Mouse (Mus musculus) myocyte (in vitro differentiated cells): ENCODE data around the gene Cdc5l. TPM values are rescaled to one million over a fixed set of nuclear protein-coding genes. Genes with fewer than 3 reads are reported as not detected.

Experiments
- H3K27me3 ChIP-seq: one replicate; pipeline ENCODE4 v1.6.1; 2011; ENCODE audit not compliant: control insufficient read depth, insufficient read depth, insufficient read length
- H3K36me3 ChIP-seq: one replicate; pipeline ENCODE4 v1.6.1; 2011; ENCODE audit not compliant: control insufficient read depth, insufficient read depth
- H3K4me2 ChIP-seq: one replicate; pipeline ENCODE4 v1.6.1; 2011; ENCODE audit warnings: low read depth, control low read depth
- H3K4me3 ChIP-seq: one replicate; pipeline ENCODE4 v1.5.1; 2011; ENCODE audit warnings: mild to moderate bottlenecking, control low read depth, moderate library complexity
- H3K79me2 ChIP-seq: one replicate; pipeline ENCODE4 v1.6.1; 2011; ENCODE audit not compliant: control insufficient read depth, insufficient read depth
- H3ac ChIP-seq: one replicate; pipeline ENCODE4 v1.6.1; 2011; ENCODE audit not compliant: control insufficient read depth, insufficient read length
- CEBPB ChIP-seq: IDR thresholded peaks from 2 replicates; pipeline ENCODE4 v1.6.1; 2011; ENCODE audit warnings: mild to moderate bottlenecking, moderate library complexity; ENCODE audit not compliant: poor library complexity, insufficient read depth, severe bottlenecking
- E2F4 ChIP-seq: IDR thresholded peaks from one replicate; pipeline ENCODE4 v1.6.1; 2011; ENCODE audit warnings: mild to moderate bottlenecking, control low read depth, moderate library complexity; ENCODE audit not compliant: insufficient read depth
- MAX ChIP-seq: IDR thresholded peaks from one replicate; pipeline ENCODE4 v1.6.1; 2011; ENCODE audit warnings: low read depth, mild to moderate bottlenecking, control low read depth
- MYOD1 ChIP-seq, 3 experiments: IDR thresholded peaks; one replicate each; pipeline ENCODE4 v1.6.1; 2011; ENCODE audit warnings: control low read depth in 2 of 3, low read depth in 2 of 3, mild to moderate bottlenecking in 2 of 3, moderate library complexity in 1 of 3; ENCODE audit not compliant: insufficient read length in 2 of 3, control insufficient read depth in 1 of 3
- MYOG ChIP-seq, 3 experiments: IDR thresholded peaks; one replicate each; pipeline ENCODE4 v1.6.1; 2011; ENCODE audit warnings: control low read depth in 2 of 3, low read depth in 2 of 3, mild to moderate bottlenecking in 2 of 3; ENCODE audit not compliant: insufficient read length in 2 of 3, control insufficient read depth in 1 of 3, insufficient read depth in 1 of 3
- POLR2A ChIP-seq: IDR thresholded peaks from one replicate; pipeline ENCODE4 v1.6.1; 2011; ENCODE audit warnings: low read depth, mild to moderate bottlenecking, control low read depth, moderate library complexity; ENCODE audit not compliant: insufficient read length
- POLR2AphosphoS2 ChIP-seq: IDR thresholded peaks from one replicate; pipeline ENCODE4 v1.6.1; 2011; ENCODE audit warnings: low read depth, control low read depth; ENCODE audit not compliant: insufficient read length
- REST ChIP-seq: IDR thresholded peaks from one replicate; pipeline ENCODE4 v1.6.1; 2011; ENCODE audit warnings: mild to moderate bottlenecking, control low read depth, moderate library complexity; ENCODE audit not compliant: insufficient read depth, insufficient read length
- SRF ChIP-seq: IDR thresholded peaks from one replicate; pipeline ENCODE4 v1.6.1; 2011; ENCODE audit warnings: low read depth; ENCODE audit not compliant: control insufficient read depth, insufficient read length
- TCF12 ChIP-seq: IDR thresholded peaks from one replicate; pipeline ENCODE4 v1.6.1; 2011; ENCODE audit warnings: mild to moderate bottlenecking, control low read depth; ENCODE audit not compliant: poor library complexity, insufficient read depth, severe bottlenecking
- TCF3 ChIP-seq: IDR thresholded peaks from one replicate; pipeline ENCODE4 v1.6.1; 2011; ENCODE audit warnings: low read depth, control low read depth; ENCODE audit not compliant: insufficient read length
- USF1 ChIP-seq: IDR thresholded peaks from one replicate; pipeline ENCODE4 v1.6.1; 2011; ENCODE audit warnings: low read depth, mild to moderate bottlenecking, control low read depth, moderate library complexity
- polyA plus RNA-seq: library from polyadenylated mRNA; unstranded; fragments of >200 nt; fragmentation: generic; extraction: Trizol; gene quantifications from one replicate; pipeline ENCODE4 v1.2.1, GENCODE M21; 2012; ENCODE audit warnings: missing spikeins

Cdc5l gene
- polyA plus RNA-seq, 1 experiment, result 26.8 TPM

DNA sequence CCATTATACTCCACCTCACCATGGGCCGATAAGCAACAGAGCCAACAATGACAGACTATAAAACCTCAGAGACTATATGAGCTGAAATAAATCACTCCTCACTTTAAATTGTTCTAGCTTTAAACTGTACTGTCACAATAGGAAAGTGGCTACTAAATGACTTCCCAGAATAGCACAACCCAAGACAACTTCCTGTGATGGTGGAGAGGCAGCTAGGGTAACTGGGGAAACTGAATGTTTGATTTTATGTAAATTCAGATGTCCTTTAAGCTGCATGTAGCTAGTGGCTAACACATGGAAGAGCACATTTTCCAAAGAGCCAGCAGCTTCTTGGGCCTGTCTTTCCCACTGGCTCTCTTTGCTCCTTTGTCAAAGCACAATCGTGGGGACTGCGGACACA, 50.2 kb downstream of the Cdc5l start:
- Histone ChIP-seq H3ac (no peak overlapping the region), H3K4me3 (no peak overlapping the region), H3K4me2 (no peak overlapping the region), H3K36me3 (no peaks in the 10 kb centered on the region), H3K79me2 (no peaks in the 10 kb centered on the region), H3K27me3 (no peaks in the 10 kb centered on the region)
- TF ChIP-seq MYOD1 (IDR thresholded peaks at IDR 0.05; ENCODE audit: control insufficient read depth in 1 of 3, insufficient read length in 2 of 3, low read depth in 2 of 3) (no peak), SRF (no peak), REST (no peak), TCF12 (no peak), MYOG (IDR thresholded peaks at IDR 0.05; ENCODE audit: control insufficient read depth in 1 of 3, insufficient read depth in 1 of 3, insufficient read length in 2 of 3, low read depth in 2 of 3) (no peak), E2F4 (no peak), MAX (no peak), TCF3 (no peak), USF1 (no peak), POLR2A (no peak), CEBPB (no peak), POLR2AphosphoS2 (no peak)

DNA sequence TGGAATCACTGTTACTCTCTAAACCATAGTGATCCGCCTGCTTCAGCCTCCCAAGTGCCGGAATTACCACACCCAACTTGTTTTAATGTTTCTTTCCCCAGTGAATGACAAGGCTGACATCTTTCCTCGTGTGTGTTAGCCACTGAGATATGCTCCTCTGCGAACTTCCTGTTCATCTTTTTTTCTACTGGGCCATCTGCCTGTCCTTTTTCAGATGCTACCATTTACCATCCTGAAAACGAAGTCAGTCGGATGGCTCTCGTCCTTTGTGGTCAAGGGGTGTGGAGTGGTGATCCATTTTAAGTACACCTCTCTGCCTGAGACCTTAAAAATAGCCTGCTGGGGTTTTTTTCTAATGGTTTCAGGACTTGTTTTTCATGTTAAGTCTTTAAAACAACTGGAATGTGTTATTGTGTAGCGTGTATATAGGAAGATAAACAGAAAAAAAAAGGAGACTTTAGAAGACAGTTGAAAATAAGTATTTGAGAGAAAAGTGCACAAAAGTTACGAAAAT, 54.2 kb downstream of the Cdc5l start:
- no peak overlapping the region for H3K4me2 ChIP-seq
- no peak for TF ChIP-seq TCF12
- no peak for TF ChIP-seq CEBPB
- TF ChIP-seq POLR2AphosphoS2, result no peak
- no peak for TF ChIP-seq POLR2A
- no peak for TF ChIP-seq REST
- TF ChIP-seq E2F4, result no peak
- TF ChIP-seq USF1, result no peak
- TF ChIP-seq MAX, result no peak
- no peak for TF ChIP-seq MYOD1 (IDR thresholded peaks at IDR 0.05; ENCODE audit: control insufficient read depth in 1 of 3, insufficient read length in 2 of 3, low read depth in 2 of 3)
- TF ChIP-seq SRF, result no peak
- TF ChIP-seq MYOG (IDR thresholded peaks at IDR 0.05; ENCODE audit: control insufficient read depth in 1 of 3, insufficient read depth in 1 of 3, insufficient read length in 2 of 3, low read depth in 2 of 3), result no peak
- no peak for TF ChIP-seq TCF3
- no peaks in the 10 kb centered on the region for H3K36me3 ChIP-seq
- no peaks in the 10 kb centered on the region for H3K27me3 ChIP-seq
- no peak overlapping the region for H3K4me3 ChIP-seq
- no peaks in the 10 kb centered on the region for H3K79me2 ChIP-seq
- no peak overlapping the region for H3ac ChIP-seq

- Histone ChIP-seq H3ac (no peak overlapping the region), H3K36me3 (no peaks in the 10 kb centered on the region), H3K79me2 (no peaks in the 10 kb centered on the region), H3K4me2 (no peak overlapping the region), H3K27me3 (no peaks in the 10 kb centered on the region), H3K4me3 (no peak overlapping the region)
- no peak for TF ChIP-seq E2F4
- TF ChIP-seq REST, result no peak
- no peak for TF ChIP-seq MYOG (IDR thresholded peaks at IDR 0.05; ENCODE audit: control insufficient read depth in 1 of 3, insufficient read depth in 1 of 3, insufficient read length in 2 of 3, low read depth in 2 of 3)
Observed at GRCm38 (mm10) chr17:45377323-45377722, 56.2 kb downstream of the Cdc5l start.

DNA sequence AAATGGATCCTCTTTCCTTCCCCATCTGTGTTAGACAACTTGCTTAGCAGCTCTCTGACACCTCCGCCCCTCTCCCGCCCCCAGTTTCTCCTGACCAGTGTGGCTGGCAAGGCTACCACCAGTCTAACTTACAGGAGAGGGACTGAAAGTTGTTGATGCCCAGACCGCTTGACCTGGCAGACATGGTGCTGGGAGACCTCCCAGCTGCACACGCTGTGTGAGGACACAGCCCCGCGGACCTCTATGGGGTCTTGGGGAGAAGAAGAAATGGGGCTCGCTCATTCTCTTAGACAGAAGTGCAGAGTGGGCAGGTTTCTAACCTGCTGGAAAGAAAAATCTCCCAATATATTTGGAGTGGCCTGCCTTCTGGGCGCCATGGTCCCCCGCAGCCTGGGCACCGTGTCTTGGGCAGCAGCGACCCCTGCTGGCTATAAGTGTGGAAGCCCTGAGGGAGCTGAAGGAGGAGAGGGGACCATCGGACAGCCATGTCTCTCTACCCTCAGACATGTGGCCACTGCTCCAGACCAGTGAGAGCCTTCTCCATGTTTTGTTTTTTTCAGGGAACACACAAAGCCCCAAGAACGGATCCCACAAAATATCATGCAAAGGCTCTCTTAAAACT, 59.4 kb downstream of the Cdc5l start:
- Histone ChIP-seq H3K27me3 (peaks cover 4% of the 10 kb centered on the region), H3K36me3 (no peaks in the 10 kb centered on the region), H3K79me2 (no peaks in the 10 kb centered on the region), H3K4me2 (no peak overlapping the region), H3ac (no peak overlapping the region), H3K4me3 (no peak overlapping the region)
- TF ChIP-seq REST (no peak), TCF12 (no peak), POLR2A (no peak), E2F4 (no peak), MYOG (IDR thresholded peaks at IDR 0.05; ENCODE audit: control insufficient read depth in 1 of 3, insufficient read depth in 1 of 3, insufficient read length in 2 of 3, low read depth in 2 of 3) (no peak), TCF3 (no peak), USF1 (no peak), POLR2AphosphoS2 (no peak), MAX (no peak), SRF (no peak), CEBPB (no peak), MYOD1 (IDR thresholded peaks at IDR 0.05; ENCODE audit: control insufficient read depth in 1 of 3, insufficient read length in 2 of 3, low read depth in 2 of 3) (no peak)

DNA sequence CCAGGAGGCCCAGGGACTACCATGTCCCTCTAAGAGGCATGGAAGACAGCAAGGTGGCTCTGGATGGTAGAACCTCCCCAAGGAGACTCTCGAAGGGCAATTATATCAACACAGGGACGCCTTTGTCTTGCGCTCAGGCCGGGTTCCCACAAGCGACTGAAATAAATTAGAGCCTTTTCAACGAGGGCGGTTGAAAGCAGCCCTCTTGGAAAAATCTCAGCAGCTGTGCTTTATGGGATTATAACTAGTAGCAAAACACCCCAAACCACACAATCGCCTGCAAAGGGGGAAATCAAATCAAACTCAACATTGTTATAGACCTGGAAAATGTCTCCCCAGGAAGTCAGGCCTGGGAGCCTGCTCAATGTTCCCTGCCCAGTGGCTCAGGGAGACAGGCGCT, 62.5 kb downstream of the Cdc5l start:
- H3K27me3 ChIP-seq, result peaks cover 11% of the 10 kb centered on the region

More for the DNA sequence above, 62.5 kb downstream of the Cdc5l start:
- no peak overlapping the region for H3ac ChIP-seq
- no peaks in the 10 kb centered on the region for H3K79me2 ChIP-seq
- no peaks in the 10 kb centered on the region for H3K36me3 ChIP-seq
- no peak overlapping the region for H3K4me3 ChIP-seq
- H3K4me2 ChIP-seq, result no peak overlapping the region
- TF ChIP-seq REST, result no peak
- no peak for TF ChIP-seq TCF3
- no peak for TF ChIP-seq MYOD1 (IDR thresholded peaks at IDR 0.05; ENCODE audit: control insufficient read depth in 1 of 3, insufficient read length in 2 of 3, low read depth in 2 of 3)
- no peak for TF ChIP-seq SRF
- no peak for TF ChIP-seq CEBPB
- no peak for TF ChIP-seq E2F4
- TF ChIP-seq MAX, result no peak
- TF ChIP-seq POLR2A, result no peak
- no peak for TF ChIP-seq USF1
- no peak for TF ChIP-seq MYOG (IDR thresholded peaks at IDR 0.05; ENCODE audit: control insufficient read depth in 1 of 3, insufficient read depth in 1 of 3, insufficient read length in 2 of 3, low read depth in 2 of 3)
- TF ChIP-seq POLR2AphosphoS2, result no peak
- TF ChIP-seq TCF12, result no peak
